Mouse (Mus musculus) activated CD4-positive, CD25-positive, alpha-beta regulatory T cell, adult 4 months (primary cell): ENCODE measurements around the gene Gm20388. TPM values are rescaled to one million over a fixed set of nuclear protein-coding genes. Genes with fewer than 3 reads are reported as not detected.
"Not testable (repeated sequence)": the region's sequence is repeated elsewhere in the genome, so short reads cannot be mapped to it uniquely, and the experiment has no call there.

Experiments
- ATAC-seq: one replicate; pipeline ENCODE4 v1.8.0; 2017
- polyA plus RNA-seq, 2 experiments: library from polyadenylated mRNA; unstranded; fragments of 100-300 nt; shearing (Covaris generic); gene quantifications; one replicate each; pipeline ENCODE4 v1.2.1; 2017

The Gm20388 gene
- polyA plus RNA-seq, 2 experiments from 2014 or later, result 9.9 to 12.3 TPM

GRCm38 (mm10) chr8:121394686-121395085 lies 1484.0 kb downstream of the Gm20388 start:
- ATAC-seq, result no peak

- no peak for ATAC-seq
Observed at GRCm38 (mm10) chr8:121395316-121395715, 1484.7 kb downstream of the Gm20388 start.

- ATAC-seq, result no peak
Observed at GRCm38 (mm10) chr8:121396151-121396550, 1485.5 kb downstream of the Gm20388 start.

- ATAC-seq, result no peak
Observed at GRCm38 (mm10) chr8:121397201-121397698, 1486.6 kb downstream of the Gm20388 start.

- no peak for ATAC-seq
Observed at GRCm38 (mm10) chr8:121398081-121398480, 1487.4 kb downstream of the Gm20388 start.

GRCm38 (mm10) chr8:121398724-121399123 lies 1488.1 kb downstream of the Gm20388 start:
- ATAC-seq, result no peak

- ATAC-seq, result no peak
Observed at GRCm38 (mm10) chr8:121399173-121399572, 1488.5 kb downstream of the Gm20388 start.

- ATAC-seq, result no peak
Observed at GRCm38 (mm10) chr8:121400581-121400980, 1489.9 kb downstream of the Gm20388 start.

- no peak for ATAC-seq
Observed at GRCm38 (mm10) chr8:121403821-121404220, 1493.2 kb downstream of the Gm20388 start.

- ATAC-seq, result no peak
Observed at GRCm38 (mm10) chr8:121418081-121418480, 1507.4 kb downstream of the Gm20388 start.

- no peak for ATAC-seq
Observed at GRCm38 (mm10) chr8:121419551-121419950, 1508.9 kb downstream of the Gm20388 start.

- no peak for ATAC-seq
Observed at GRCm38 (mm10) chr8:121421009-121421408, 1510.4 kb downstream of the Gm20388 start.

- no peak for ATAC-seq
Observed at GRCm38 (mm10) chr8:121424080-121424479, 1513.4 kb downstream of the Gm20388 start.

- ATAC-seq, result no peak
Observed at GRCm38 (mm10) chr8:121424600-121424999, 1514.0 kb downstream of the Gm20388 start.

- ATAC-seq, result no peak
Observed at GRCm38 (mm10) chr8:121431499-121431898, 1520.9 kb downstream of the Gm20388 start.

GRCm38 (mm10) chr8:121433466-121433865 lies 1522.8 kb downstream of the Gm20388 start:
- no peak for ATAC-seq

GRCm38 (mm10) chr8:121436656-121437055 lies 1526.0 kb downstream of the Gm20388 start:
- ATAC-seq, result no peak

GRCm38 (mm10) chr8:121437506-121437905 lies 1526.9 kb downstream of the Gm20388 start:
- no peak for ATAC-seq

GRCm38 (mm10) chr8:121438111-121438510 lies 1527.5 kb downstream of the Gm20388 start:
- no peak for ATAC-seq

GRCm38 (mm10) chr8:121439351-121439750 lies 1528.7 kb downstream of the Gm20388 start:
- no peak for ATAC-seq

GRCm38 (mm10) chr8:121443361-121443760 lies 1532.7 kb downstream of the Gm20388 start:
- ATAC-seq, result no peak

- ATAC-seq, result not testable (repeated sequence)
Observed at GRCm38 (mm10) chr8:121444521-121444920, 1533.9 kb downstream of the Gm20388 start.

GRCm38 (mm10) chr8:121445027-121445471 lies 1534.4 kb downstream of the Gm20388 start:
- no peak for ATAC-seq

- no peak for ATAC-seq
Observed at GRCm38 (mm10) chr8:121446133-121446532, 1535.5 kb downstream of the Gm20388 start.

GRCm38 (mm10) chr8:121446862-121447261 lies 1536.2 kb downstream of the Gm20388 start:
- no peak for ATAC-seq
